Mouse (Mus musculus) intestine, embryonic 16.5 days (tissue): Measurements from ENCODE around the gene Gm45837. TPM values are rescaled to one million over a fixed set of nuclear protein-coding genes. Genes with fewer than 3 reads are reported as not detected.
A peak's percentile ranks its signal among the peaks of the same experiment; 100 is the strongest.

Source experiments
- ATAC-seq: fragments of 200-750 bp; cut with Nextera tagmentation; 2 replicates; pipeline ENCODE4 v1.8.0; 2017; ENCODE audit warnings: moderate TSS enrichment, moderate library complexity
- H3K27ac ChIP-seq: fragments of 300-500 bp; sonication (generic); 2 replicates; pipeline ENCODE4 v1.5.1; 2014; ENCODE audit warnings: mild to moderate bottlenecking, low read length
- H3K27me3 ChIP-seq: fragments of 300-500 bp; sonication (generic); replicated peaks from 2 replicates; pipeline ENCODE4 v1.6.1; 2014; ENCODE audit warnings: low read length, control low read depth, mixed read lengths; ENCODE audit not compliant: control insufficient read depth, insufficient read depth
- H3K36me3 ChIP-seq: fragments of 300-500 bp; sonication (generic); 2 replicates; pipeline ENCODE4 v1.6.1; 2014; ENCODE audit warnings: low read length, control low read depth; ENCODE audit not compliant: control insufficient read depth, insufficient read depth
- H3K4me1 ChIP-seq: fragments of 300-500 bp; sonication (generic); 2 replicates; pipeline ENCODE4 v1.6.1; 2014; ENCODE audit warnings: low read length, control low read depth, mixed read lengths; ENCODE audit not compliant: control insufficient read depth, insufficient read depth
- H3K4me2 ChIP-seq: fragments of 300-500 bp; sonication (generic); 2 replicates; pipeline ENCODE4 v1.6.1; 2014; ENCODE audit warnings: low read depth, low read length, control low read depth
- H3K4me3 ChIP-seq: fragments of 300-500 bp; sonication (generic); 2 replicates; pipeline ENCODE4 v1.5.1; 2014; ENCODE audit warnings: mild to moderate bottlenecking, low read length
- H3K9ac ChIP-seq: fragments of 300-500 bp; sonication (generic); 2 replicates; pipeline ENCODE4 v1.6.1; 2014; ENCODE audit warnings: low read depth, low read length
- H3K9me3 ChIP-seq: fragments of 300-500 bp; sonication (generic); 2 replicates; pipeline ENCODE4 v1.6.1; 2016; ENCODE audit warnings: low read length, control low read depth; ENCODE audit not compliant: control insufficient read depth
- WGBS: fragments of 180-500 bp; shearing (Covaris S2); extraction: QIAGEN DNeasy Blood & Tissue Kit; methylation state at CpG from one replicate; pipeline ENCODE4 v1.1.7; 2014; 5-methylcytosine and 5-hydroxymethylcytosine counted together
- polyA plus RNA-seq: library from polyadenylated mRNA; unstranded; fragments of >200 nt; fragmentation: Nextera tagmentation; extraction: Ambion mirVana; gene quantifications from 2 replicates; pipeline ENCODE4 v1.2.1, GENCODE M21; 2015

Gm45837 gene
- polyA plus RNA-seq, 1 experiment from 2014 or later, result not detected

GRCm38 (mm10) chr7:101401510-101401909 lies 9.2 kb upstream of the Gm45837 start:
- Histone ChIP-seq H3K36me3 (peaks cover 51% of the 10 kb centered on the region), H3K9me3 (no peaks in the 10 kb centered on the region), H3K27ac (no peak overlapping the region), H3K9ac (no peak overlapping the region), H3K4me2 (no peak overlapping the region), H3K4me3 (no peak overlapping the region), H3K27me3 (no peaks in the 10 kb centered on the region), H3K4me1 (no peaks in the 10 kb centered on the region)
- no peak for ATAC-seq
- 92% methylated on average over 7 of the region's 7 CpGs for WGBS

GRCm38 (mm10) chr7:101403831-101404230 lies 6.9 kb upstream of the Gm45837 start:
- Histone ChIP-seq H3K4me3 (no peak overlapping the region), H3K27ac (no peak overlapping the region), H3K4me1 (no peaks in the 10 kb centered on the region), H3K9me3 (no peaks in the 10 kb centered on the region), H3K4me2 (no peak overlapping the region), H3K27me3 (no peaks in the 10 kb centered on the region), H3K9ac (no peak overlapping the region), H3K36me3 (peaks cover 43% of the 10 kb centered on the region)
- 91% methylated on average over 5 of the region's 5 CpGs for WGBS
- ATAC-seq, result no peak

- ATAC-seq, result peak; percentile 38
- Histone ChIP-seq H3K4me2 (no peak overlapping the region), H3K27ac (no peak overlapping the region), H3K4me3 (no peak overlapping the region), H3K4me1 (peaks cover 15% of the 10 kb centered on the region), H3K27me3 (no peaks in the 10 kb centered on the region), H3K9ac (no peak overlapping the region), H3K36me3 (peaks cover 19% of the 10 kb centered on the region), H3K9me3 (no peaks in the 10 kb centered on the region)
Observed at GRCm38 (mm10) chr7:101412796-101413195, 2.1 kb downstream of the Gm45837 start.

- WGBS, result 43% methylated on average over 4 of the region's 4 CpGs
- Histone ChIP-seq H3K9ac (no peak overlapping the region), H3K27ac (no peak overlapping the region), H3K4me2 (no peak overlapping the region), H3K27me3 (no peaks in the 10 kb centered on the region; the same call in 1 of the 2 replicates), H3K4me1 (peaks cover 15% of the 10 kb centered on the region), H3K9me3 (no peaks in the 10 kb centered on the region), H3K4me3 (no peak overlapping the region), H3K36me3 (peaks cover 10% of the 10 kb centered on the region)
- no peak for ATAC-seq
Observed at GRCm38 (mm10) chr7:101414209-101414608, 3.5 kb downstream of the Gm45837 start.

- Histone ChIP-seq H3K36me3 (peaks cover 8% of the 10 kb centered on the region), H3K4me2 (no peak overlapping the region), H3K9ac (no peak overlapping the region), H3K4me3 (no peak overlapping the region), H3K4me1 (peaks cover 15% of the 10 kb centered on the region), H3K27ac (no peak overlapping the region), H3K27me3 (peaks cover 1% of the 10 kb centered on the region; the same call in 1 of the 2 replicates), H3K9me3 (no peaks in the 10 kb centered on the region)
- ATAC-seq, result peak; percentile 59
- WGBS, result 38% methylated on average over 6 of the region's 7 CpGs
Observed at GRCm38 (mm10) chr7:101414661-101415511, 4.2 kb downstream of the Gm45837 start.

GRCm38 (mm10) chr7:101415512-101416100 lies 4.9 kb downstream of the Gm45837 start:
- Histone ChIP-seq H3K4me2 (no peak overlapping the region), H3K9ac (no peak overlapping the region), H3K9me3 (no peaks in the 10 kb centered on the region), H3K36me3 (peaks cover 5% of the 10 kb centered on the region; the same call in 1 of the 2 replicates), H3K4me1 (peaks cover 15% of the 10 kb centered on the region), H3K27ac (no peak overlapping the region), H3K27me3 (peaks cover 3% of the 10 kb centered on the region; the same call in 1 of the 2 replicates), H3K4me3 (no peak overlapping the region)
- peak; percentile 6; the same call in 1 of the 2 replicates for ATAC-seq
- 35% methylated on average over 8 of the region's 8 CpGs for WGBS

- H3K4me2 ChIP-seq, result no peak overlapping the region
- H3K27ac ChIP-seq, result no peak overlapping the region
- H3K9ac ChIP-seq, result no peak overlapping the region
- no peak overlapping the region for H3K4me3 ChIP-seq
- peaks cover 15% of the 10 kb centered on the region for H3K4me1 ChIP-seq
- 43% methylated on average over 5 of the region's 5 CpGs for WGBS
- H3K36me3 ChIP-seq, result 0 out of 2 replicates have a peak, but pooled peaks cover 3% of the 10 kb centered on the region
- no peak for ATAC-seq
- H3K27me3 ChIP-seq, result peaks cover 3% of the 10 kb centered on the region; the same call in 1 of the 2 replicates
- H3K9me3 ChIP-seq, result no peaks in the 10 kb centered on the region
Observed at GRCm38 (mm10) chr7:101416391-101416790, 5.7 kb downstream of the Gm45837 start.

- WGBS, result 5% methylated on average over 27 of the region's 27 CpGs
Observed at GRCm38 (mm10) chr7:101419013-101419770, 8.5 kb downstream of the Gm45837 start.

GRCm38 (mm10) chr7:101421529-101421928 lies 10.8 kb downstream of the Gm45837 start, which contains the start of gene Pde2a:
Pde2a (plus strand) TSS chr7:101421691.
- H3K27me3 ChIP-seq, result peaks cover 6% of the 10 kb centered on the region; the same call in 1 of the 2 replicates
- no peaks in the 10 kb centered on the region for H3K9me3 ChIP-seq
- 24% methylated on average over 6 of the region's 6 CpGs for WGBS
- H3K4me2 ChIP-seq, result no peak within 1 kb of the TSS
- ATAC-seq, result peak; percentile 34; the same call in 1 of the 2 replicates
- no peak within 1 kb of the TSS for H3K9ac ChIP-seq
- H3K36me3 ChIP-seq, result no peaks in the 10 kb centered on the region
- H3K4me1 ChIP-seq, result no peaks in the 10 kb centered on the region
- no peak within 1 kb of the TSS for H3K27ac ChIP-seq
- no peak within 1 kb of the TSS for H3K4me3 ChIP-seq

More at GRCm38 (mm10) chr7:101419013-101419770, 8.5 kb downstream of the Gm45837 start:
- no peak overlapping the region for H3K9ac ChIP-seq
- H3K36me3 ChIP-seq, result no peaks in the 10 kb centered on the region
- H3K27me3 ChIP-seq, result peaks cover 6% of the 10 kb centered on the region; the same call in 1 of the 2 replicates
- ATAC-seq, result no peak
- H3K9me3 ChIP-seq, result no peaks in the 10 kb centered on the region
- peaks cover 15% of the 10 kb centered on the region for H3K4me1 ChIP-seq
- H3K4me3 ChIP-seq, result no peak overlapping the region
- no peak overlapping the region for H3K27ac ChIP-seq
- no peak overlapping the region for H3K4me2 ChIP-seq
